Mouse (Mus musculus): Measurements from ENCODE around the gene Nt5c2.
A peak's percentile ranks its signal among the peaks of the same experiment; 100 is the strongest.

Gene Nt5c2

DNA sequence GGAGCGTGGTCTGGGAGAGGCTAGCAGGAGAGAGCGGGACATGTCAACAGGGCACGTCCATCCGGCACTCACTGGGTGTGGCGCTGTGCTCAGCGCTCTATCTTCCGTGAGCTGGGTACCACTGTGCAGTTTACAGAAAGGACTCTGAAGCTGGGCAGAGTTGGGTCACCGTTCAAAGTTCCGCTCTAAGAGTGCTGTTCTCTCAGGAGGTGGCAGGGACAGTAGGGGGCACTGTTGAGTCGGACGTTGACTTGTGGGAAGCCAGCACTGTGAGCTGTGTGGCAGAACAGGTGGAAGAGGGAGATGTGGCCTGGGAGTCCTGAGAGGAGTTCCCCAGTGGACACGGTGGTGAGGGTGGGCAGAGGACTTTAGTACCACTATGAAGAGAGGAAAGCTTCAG is 139.2 kb downstream of the Nt5c2 start:
- peak; percentile 84 for DNase-seq

DNA sequence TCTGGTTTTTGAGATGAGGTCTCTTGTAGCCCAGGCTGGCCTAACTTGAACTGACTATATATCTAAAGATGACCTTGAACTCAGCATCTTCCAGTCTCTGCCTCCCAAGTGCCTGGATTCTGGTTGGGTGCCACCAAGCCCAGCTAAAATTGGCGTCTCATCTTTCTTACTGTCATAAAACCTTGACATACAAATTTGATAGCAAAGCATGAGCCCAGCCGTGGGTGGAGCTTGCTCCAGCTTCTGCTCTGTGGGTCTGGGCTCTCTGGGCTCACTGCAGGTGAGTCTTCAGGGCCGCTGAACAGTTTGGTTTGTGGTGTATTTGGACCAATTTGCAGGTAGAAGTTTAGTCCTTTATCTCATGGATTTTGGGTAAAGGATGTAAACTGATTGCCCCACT is 141.0 kb downstream of the Nt5c2 start:
- DNase-seq, result no peak

DNA sequence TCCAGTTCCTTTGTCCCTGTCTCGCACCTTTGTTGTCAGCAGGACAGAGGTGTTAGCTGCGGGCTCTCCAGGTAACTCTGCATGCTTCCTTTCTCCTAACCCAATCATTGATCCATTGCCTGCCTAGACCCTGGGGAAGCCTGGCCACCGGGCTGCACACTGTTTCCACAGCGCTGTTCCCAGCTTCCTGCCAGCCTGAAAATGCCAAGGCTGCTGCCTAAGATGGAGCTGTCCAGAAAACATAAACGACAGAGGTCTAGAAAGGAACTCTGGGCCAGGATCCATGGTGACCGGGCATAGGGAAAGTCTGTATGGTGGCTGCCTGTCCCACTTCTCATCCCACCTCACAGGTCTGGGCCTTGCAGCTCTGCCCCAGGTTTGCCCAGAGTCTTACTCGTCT is 143.3 kb downstream of the Nt5c2 start:
- no peak for DNase-seq

DNA sequence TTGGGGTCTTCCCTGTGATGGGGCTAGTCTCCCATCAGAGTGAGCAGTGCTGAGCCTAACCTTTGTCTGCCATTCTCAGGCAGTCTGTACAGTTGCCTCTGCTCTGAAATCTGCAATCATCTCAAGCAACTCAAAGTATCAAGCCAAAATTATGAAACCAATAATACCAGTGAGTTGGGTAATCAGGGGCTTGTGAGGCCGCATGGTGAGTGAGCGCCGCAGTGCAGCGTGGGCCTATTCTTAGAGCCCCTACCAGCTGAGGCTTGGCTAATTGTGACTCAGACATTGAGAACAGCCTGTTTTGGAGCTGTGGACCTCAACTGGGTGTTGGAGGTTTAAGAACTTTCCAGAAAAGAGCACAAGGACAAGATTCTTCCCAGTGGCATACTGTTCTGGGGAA is 143.9 kb downstream of the Nt5c2 start:
- no peak for DNase-seq

DNA sequence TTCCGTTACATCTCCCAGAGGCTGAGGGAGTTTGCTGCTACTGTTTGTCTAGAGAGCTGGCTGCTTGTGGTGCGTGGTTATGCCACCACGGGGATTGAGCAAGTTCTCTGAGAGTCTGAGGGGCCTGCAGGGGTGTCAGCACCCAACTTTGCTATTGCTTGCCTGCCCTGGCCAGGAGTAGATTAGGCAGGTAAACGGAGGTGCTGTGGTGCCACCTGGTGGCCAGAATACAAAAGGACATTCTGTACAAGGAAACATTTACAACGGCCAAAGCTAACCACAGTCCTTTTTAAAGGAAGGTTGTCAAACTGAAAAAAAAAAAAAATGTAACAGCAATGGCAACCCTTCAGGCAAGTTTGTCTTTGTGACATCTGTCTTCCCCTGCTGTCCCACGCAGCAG is 145.4 kb downstream of the Nt5c2 start:
- DNase-seq, result peak; percentile 88

DNA sequence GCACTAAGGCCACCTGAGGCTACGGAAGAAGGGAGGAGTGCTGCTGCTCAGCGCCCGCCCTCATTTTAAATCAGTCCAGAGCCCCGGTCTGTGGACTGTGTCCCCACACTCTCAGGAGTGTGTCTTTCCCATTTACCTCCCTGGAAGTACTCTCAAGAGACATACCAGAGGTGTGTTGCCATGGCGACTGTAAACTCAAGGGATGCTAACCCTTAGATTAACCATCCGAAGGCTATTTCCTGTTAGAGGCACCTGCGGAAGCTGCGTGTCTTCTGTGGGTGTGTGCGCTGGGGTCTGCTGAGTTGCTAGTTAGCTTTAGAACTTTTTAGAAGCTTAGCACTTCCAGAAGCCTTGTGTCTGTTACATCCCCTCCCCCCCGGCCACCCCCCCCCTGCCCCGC is 145.9 kb downstream of the Nt5c2 start:
- DNase-seq, result no peak

DNA sequence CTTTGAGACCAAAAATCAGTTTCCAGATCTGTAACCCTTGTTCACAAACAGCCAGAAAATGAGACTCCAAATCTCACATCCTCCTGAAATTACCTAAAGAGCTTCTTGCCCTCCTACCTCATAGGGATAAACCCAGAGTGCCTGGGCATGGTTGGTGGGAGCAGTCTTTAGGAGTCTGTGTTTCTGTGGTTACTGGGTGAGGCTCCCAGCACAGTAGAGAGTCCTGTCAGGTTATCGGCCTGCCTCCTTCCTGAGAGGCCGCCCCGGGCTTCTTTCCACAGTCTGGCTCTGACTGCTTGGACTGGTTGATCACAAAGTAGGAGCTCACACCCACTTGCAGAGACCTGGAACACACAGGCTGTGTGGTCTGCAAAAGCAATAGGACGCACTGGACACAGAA is 149.6 kb downstream of the Nt5c2 start:
- no peak for DNase-seq

DNA sequence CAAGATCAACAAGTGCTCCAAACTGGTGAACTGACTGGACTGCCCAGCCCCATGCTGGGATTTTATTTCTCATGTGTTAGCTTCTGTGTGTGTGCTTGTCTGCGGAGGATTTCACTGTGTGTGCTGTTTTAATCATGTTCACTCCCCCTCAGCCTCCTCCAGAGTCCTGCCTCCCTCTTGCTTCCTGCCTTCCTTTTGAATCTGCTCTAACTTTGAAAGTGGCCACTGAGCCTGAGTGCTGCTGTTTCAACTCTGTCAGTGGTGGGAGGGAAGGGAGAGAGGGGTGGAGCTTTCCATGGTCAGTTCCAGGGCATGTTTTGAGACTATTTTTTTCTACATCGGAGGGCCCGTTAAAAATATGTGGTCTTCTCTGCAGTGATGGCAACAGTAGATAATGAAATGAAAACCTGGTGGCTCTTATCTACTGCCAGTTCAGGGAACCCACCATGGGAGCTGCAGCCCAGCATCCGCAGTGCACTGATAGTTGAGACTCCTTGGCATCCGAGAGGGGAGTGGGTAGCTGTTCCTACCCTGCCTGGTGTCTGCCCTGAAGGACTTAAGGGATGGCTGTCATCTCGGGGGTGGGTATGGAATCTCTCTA is 150.1 kb downstream of the Nt5c2 start:
- DNase-seq, result no peak

DNA sequence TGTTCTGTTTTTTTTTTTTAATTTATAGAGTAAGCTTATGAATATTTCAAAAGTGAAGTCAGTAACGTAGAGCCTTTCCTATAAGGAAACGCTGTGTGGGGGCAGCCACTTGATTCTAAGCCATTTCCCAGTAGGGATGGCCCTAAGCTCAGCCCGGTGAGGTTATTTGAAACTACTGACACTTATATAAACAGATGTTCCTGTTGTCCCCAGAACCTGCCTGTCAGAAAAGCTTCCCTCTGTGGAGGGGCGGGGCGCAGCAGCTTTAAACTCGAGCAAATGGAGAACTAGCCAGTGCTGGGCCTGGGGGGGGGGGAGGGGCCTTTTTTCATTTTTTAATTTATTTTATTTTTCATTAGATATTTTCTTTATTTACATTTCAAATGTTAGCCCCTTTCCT is 150.9 kb downstream of the Nt5c2 start:
- no peak for DNase-seq

DNA sequence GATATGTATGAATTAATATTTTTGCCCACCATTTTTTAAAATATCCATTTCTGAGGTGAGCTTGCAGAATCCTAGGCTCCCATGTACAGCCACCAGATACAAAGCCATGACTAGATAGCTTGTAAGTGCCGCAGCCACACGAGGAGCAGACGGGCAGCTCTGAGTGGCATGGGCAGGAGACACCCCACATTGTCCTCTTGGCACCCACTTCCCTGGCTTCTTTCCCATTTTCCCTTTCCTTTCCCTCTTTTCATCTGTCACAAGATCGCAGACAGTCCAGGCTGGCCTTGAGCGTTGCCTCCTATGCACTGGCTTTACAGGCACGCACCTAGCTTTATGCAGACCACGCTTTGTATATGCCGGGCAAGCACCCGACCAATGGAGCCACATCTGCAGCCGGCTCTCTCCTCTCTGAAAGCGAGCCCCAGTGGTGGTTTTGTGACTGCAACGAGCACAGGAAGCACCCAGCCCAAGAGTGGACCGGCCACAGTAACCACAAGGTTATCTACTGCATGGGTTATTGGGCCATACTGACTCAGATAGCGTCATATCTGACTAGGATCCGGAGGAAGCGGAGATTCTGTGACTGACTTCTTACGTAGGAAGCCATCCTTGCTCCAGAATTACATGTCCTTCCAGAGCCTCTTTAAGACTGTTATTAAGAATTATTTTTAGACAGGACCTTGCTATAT is 151.6 kb downstream of the Nt5c2 start:
- DNase-seq, result no peak

DNA sequence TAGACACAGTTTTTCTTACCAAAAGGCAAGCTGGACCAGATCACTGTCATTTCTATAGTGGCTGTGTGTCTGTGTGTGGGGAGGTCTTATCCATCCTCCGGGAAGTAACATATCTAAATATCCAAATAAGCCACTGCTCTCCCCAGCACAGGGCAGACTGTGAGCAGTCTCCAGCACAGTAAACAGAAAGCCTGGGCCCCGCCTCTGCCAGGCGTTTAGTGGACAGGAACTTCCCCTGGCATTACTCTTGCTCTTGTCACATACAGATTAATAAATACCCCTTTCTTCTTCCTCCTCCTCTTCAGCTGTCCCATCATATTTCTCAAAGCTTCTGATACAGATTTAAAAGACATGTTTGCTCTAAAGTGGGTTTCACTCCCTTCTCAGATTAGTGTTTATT is 152.4 kb downstream of the Nt5c2 start:
- no peak for DNase-seq

DNA sequence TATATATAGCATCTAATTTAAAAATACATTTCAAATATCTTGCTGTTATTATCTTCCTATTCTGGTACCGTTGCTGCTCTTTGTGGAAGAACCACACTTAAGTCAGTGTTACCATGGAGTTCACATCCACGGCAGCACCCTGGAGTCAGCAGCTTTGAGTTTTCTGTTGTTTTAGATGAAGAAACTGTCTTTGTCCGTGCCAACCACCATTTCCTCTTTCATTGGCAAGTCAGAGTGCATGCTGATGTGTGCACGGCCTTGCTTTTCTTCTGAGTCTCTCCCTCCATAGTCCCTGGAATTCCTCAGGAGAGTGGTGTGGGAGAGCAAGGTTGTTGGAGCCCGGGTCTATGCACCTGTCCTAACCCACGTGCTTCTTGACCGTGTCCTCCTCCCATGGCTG is 156.8 kb downstream of the Nt5c2 start:
- no peak for DNase-seq

DNA sequence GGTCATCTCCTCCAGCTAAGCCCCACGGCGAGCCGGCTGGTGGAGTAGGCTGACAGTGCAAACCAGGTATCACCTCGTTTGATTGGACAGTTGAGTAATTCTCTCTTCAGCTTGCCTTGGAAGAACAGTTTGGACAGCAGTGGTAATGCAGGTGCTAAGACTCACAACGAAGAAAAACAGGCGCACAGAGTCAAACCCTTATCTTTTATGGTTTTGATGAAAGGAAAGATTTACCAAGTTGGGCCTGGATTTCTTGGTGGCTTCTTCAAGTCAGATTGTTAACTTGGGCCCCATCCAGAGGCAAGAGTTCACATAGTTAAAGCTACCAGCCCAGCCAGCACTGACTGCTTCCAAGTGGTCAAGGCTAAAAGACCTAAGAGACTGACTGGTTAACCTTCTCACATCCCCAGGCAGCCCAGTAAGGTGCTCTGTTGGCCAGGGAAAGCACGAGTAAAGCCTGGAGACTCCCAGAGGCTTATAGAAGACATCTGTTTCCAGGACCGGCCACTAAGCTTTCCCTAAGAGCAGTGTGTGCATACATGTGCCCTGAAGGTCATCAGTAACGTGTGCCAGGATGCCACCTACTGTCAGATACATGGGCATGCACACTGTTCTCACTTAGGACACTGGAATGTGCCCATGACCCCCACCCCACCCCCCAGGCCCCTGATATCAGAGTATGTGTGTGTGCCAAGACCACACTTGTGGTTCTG is 157.5 kb downstream of the Nt5c2 start:
- peak; percentile 44 for DNase-seq

DNA sequence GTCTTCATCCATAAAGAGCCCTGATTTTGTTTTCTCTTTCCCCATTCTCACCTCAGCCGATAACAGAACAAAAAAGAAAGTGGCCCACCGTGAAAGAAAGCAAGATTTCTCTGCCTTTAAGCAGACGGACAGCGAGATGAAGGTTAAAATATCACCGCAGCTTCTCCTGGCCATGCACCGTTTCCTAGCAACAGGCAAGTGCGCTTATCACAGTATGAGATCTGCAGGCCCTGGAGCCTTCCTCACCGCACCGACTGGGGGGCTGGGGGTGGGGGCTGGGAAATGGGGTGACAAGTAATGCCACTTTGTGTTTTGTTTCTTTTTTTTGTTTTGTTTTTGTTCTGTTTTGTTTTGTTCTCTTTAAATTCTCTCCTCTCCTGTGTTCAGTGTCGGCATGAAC is 158.2 kb downstream of the Nt5c2 start:
- DNase-seq, result no peak

DNA sequence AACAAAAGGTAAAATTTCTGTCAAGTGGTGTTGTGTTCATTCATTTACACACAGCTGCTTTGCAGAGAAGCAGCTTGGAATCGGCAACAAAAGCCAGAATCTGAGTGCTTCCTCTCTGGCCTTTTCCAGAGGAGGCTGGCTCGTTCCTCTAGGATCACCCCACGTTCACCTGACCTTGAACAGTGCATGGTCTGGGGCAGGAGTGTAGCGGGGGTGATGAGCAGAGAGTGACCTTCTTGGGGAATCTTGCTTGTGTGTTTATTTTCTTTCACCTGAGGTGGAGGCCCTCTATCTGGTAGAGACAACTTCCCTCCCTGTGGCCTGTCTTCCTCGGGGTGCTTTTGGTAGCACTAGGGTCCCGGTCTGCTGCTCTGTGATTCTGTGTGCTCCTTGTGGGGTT is 158.7 kb downstream of the Nt5c2 start:
- DNase-seq, result no peak

DNA sequence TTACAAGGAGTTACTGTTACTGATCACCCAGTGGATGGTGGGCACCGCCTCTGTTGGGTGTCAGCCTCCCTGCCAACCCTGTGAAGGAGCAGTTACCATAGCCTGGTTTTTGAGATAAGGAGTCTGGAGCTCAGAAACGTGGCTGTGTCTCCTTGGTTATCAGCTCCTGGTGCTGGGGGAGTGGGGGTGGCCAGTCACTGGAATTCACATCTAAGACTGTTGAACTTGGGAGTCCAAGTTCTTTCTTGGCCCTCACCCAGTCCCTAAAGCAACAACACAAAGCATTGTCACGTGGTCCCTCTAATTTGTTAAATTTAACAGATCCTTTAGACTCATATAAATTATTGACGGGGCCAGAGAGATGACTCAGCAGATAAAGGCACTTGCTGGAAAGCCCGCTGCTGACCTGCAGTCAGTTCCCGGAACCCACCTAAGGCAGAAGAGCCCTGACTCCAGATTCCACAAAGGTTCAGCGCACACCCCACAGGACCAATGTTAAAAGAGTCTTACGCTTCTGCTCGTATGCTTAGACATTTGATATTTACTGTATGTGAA is 165.4 kb downstream of the Nt5c2 start:
- DNase-seq, result peak; percentile 71

DNA sequence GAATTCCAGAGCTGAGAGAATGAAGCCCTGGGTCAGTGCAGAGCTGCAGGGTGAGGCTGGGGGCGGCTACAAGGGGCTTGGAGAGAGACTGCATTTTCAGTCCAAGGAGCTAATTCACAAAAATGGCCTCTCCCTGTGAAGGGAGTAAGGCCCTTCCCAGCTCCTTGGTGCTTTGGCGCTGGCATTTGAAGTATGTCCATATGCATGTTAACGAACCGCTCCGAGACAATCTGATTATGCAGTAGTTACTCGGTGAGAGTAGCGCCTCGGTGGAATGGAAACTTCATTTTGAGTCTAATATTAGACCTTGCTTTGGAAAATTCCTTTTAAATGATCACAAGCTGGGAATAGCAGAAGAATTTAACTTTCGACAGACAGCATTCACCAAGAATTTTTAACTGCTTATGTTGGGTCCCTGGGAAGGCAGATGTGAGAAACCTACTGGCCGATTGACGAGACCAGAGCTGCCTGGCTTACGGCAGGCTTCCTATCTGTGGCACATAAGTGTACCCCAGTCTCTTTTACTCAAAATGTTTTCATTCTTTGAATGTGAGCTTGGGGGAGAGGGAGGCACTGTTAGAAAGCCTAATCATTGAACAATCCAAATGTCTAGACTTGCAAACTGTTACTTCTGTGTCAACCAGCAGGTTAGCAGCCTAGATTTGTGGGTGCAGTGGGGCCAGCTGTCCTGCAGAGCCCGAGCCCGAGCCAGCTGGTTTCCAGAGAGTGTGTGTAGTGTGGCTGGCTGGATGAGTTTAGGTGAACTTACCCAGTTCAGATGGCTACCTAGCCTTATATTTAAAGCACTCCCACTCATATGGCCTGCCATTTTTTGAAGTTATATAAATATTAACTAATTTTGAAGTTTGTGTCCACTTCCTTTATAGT is 166.3 kb downstream of the Nt5c2 start:
- DNase-seq, result peak; percentile 49

DNA sequence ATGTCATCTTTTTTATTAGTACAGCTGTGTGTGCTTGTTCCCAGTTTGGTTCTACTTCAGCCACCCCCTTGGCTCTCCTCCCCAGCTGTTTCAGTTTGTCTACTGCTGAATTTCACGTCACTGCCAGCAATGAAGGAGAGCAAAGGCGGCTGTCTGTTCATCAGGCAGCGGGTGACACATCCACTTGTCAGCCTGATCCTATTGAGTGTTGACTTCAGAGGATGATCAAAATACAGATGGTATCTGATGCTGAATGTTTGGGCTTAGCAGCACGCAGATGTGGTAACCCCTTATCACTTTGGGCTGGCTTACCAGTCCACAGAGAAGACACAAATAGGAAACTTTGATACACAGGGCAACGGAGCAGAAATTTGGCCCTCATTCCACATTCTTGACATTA is 168.5 kb downstream of the Nt5c2 start:
- no peak for DNase-seq

DNA sequence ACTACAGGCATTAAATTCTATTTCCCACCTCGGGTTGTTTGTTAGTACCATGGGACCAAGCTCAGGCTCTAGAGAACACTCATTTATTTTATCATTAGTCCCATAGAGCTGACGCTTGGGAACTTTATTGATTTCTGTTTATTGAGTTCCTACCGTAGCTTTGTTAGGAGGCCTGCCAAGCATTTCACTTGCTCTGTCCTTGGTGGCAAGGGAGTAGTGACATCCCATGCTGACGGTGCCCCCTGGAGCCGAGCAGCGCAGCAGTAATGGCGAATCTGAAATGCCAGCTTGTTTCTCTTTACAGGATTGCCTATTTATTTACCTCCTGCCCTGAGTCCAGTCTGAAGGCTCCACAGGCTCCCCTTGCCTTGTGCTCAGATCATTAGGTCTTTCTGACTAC is 168.9 kb downstream of the Nt5c2 start:
- no peak for DNase-seq

DNA sequence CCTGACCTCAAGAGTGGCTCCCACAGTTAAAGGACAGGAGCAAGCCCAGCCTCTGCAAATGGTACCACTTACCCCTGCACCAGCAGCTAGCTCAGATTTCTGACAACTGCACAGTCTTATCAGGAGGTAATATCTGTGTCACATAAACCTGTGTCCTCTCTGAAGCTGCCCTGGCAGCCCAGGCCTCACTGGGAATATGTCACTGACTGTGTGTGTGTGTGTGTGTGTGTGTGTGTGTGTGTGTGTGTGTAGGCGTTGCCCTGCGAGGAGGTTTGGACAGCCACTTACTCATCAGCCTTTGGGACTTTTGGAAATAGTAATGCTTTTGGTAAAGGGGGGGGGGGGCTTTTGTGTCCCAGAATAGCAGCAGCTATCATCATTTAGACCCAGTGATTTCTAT is 171.9 kb downstream of the Nt5c2 start:
- no peak for DNase-seq

DNA sequence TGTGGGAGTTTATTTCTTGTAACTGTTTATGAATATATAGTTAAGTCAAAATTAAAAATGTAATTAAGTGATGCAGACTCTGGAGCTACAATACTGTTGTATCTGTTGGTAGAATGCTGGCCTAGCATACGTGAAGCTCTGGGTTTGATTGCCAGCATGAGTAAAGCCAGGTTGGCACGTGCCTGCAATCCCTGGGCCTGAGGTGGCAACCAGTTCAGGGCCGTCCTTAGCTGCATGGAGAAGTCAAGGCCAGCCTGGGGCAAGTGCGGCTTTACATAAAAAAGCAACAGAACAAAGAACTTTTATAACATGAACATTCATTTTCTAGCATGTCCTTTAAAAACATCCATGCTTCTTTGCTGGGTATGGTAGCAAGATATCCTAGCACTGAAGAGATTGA is 173.9 kb downstream of the Nt5c2 start:
- no peak for DNase-seq

DNA sequence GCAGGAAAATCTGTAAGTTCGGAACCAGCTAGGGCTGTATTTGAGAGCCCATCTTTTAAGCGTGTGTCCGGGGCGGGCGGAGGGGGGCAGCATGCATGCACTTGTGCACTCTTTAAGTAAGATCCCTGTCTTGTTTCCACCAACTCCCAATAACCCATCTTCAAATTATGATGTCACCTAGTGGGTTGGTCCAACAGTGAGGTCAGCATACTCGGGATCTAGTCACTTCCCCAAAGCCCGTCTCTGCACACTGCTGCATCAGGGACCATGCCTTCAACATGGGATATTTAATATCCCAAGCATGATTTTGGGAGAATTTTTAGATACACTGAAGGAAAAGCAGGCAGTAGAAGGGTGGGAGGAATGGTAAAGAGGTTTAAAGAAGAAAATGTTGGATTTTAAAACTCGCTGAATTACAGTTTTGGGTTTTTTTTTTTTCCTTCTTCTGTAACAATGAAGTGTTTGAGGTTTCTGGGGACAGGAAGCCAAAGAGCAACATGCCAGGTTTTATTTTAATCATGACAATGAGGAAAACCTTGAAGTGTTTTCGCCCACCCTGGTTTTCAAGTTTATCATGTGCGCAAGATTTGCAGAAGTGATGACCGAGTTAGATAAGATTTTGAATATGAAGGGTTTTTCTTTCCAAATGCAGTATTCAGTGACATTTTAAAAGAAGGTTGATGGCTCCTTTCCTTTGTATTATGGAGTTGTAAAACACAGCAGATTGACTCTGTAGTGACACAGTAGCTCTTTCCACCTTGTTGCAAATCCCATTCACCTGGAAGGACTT is 177.5 kb downstream of the Nt5c2 start:
- DNase-seq, result no peak

All from kidney, postnatal 14 days (tissue).